Mouse (Mus musculus) embryonic facial prominence, embryonic 15.5 days (tissue): ENCODE data around the gene Zmiz1. TPM values are rescaled to one million over a fixed set of nuclear protein-coding genes. Genes with fewer than 3 reads are reported as not detected.

Experiments
- ATAC-seq: fragments of 200-750 bp; cut with Nextera tagmentation; 2 replicates; pipeline ENCODE4 v1.8.0; 2017; ENCODE audit warnings: low read depth, moderate TSS enrichment; ENCODE audit not compliant: insufficient number of reproducible peaks, low FRiP score, low TSS enrichment
- H3K27ac ChIP-seq: fragments of 300-500 bp; sonication (generic); replicated peaks from 2 replicates; pipeline ENCODE4 v1.5.1; 2015; ENCODE audit warnings: mild to moderate bottlenecking, inconsistent platforms
- H3K27me3 ChIP-seq: fragments of 300-500 bp; sonication (generic); 2 replicates; pipeline ENCODE4 v1.6.1; 2015; ENCODE audit warnings: inconsistent platforms
- H3K36me3 ChIP-seq: fragments of 300-500 bp; sonication (generic); 2 replicates; pipeline ENCODE4 v1.6.1; 2015; ENCODE audit warnings: mild to moderate bottlenecking, inconsistent platforms
- H3K4me1 ChIP-seq: fragments of 300-500 bp; sonication (generic); 2 replicates; pipeline ENCODE4 v1.6.1; 2015; ENCODE audit warnings: inconsistent platforms
- H3K4me2 ChIP-seq: fragments of 300-500 bp; sonication (generic); replicated peaks from 2 replicates; pipeline ENCODE4 v1.6.1; 2015; ENCODE audit warnings: mild to moderate bottlenecking, inconsistent platforms
- H3K4me3 ChIP-seq: fragments of 300-500 bp; sonication (generic); replicated peaks from 2 replicates; pipeline ENCODE4 v1.5.1; 2015; ENCODE audit warnings: mild to moderate bottlenecking, inconsistent platforms
- H3K9ac ChIP-seq: fragments of 300-500 bp; sonication (generic); 2 replicates; pipeline ENCODE4 v1.6.1; 2015; ENCODE audit warnings: inconsistent platforms
- H3K9me3 ChIP-seq: fragments of 300-500 bp; sonication (generic); replicated peaks from 2 replicates; pipeline ENCODE4 v1.6.1; 2016; ENCODE audit warnings: inconsistent platforms
- WGBS: fragments of 180-500 bp; shearing (Covaris S2); methylation state at CpG from one replicate; pipeline ENCODE4 v1.1.7; 2015; 5-methylcytosine and 5-hydroxymethylcytosine counted together
- polyA plus RNA-seq: library from polyadenylated mRNA; unstranded; fragments of >200 nt; fragmentation: Nextera tagmentation; extraction: Ambion mirVana; gene quantifications from 2 replicates; pipeline ENCODE4 v1.2.1, GENCODE M21; 2015

Gene Zmiz1
- polyA plus RNA-seq, 1 experiment from 2014 or later = 40.1 TPM

DNA sequence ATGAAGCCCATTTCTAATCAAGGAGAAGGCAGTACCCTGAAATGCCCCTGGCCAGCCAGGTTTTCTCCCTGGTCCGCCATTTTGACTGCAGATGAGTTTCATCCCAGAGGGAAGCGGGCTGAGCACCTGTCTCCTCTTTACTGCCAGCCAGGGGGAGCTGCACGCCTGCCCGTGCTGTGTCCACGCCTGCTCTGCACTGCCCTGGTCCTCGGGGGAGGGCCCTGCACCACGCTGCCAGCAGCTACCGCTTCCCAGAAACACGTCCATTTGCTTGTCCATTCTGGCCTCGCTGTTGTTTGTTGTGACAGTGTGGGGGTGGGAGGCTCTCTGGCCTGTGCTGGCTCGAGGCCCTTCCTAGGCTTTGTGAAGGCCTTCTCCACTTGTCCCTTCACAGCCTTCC is 201.7 kb downstream of the Zmiz1 start:
- no peak overlapping the region for H3K27ac ChIP-seq
- whole genome bisulfite sequencing = 68% methylated on average over 11 of the region's 11 CpGs
- H3K9me3 ChIP-seq = no peaks in the 10 kb centered on the region
- H3K4me2 ChIP-seq = no peak overlapping the region
- H3K27me3 ChIP-seq = no peaks in the 10 kb centered on the region
- no peak overlapping the region for H3K4me3 ChIP-seq
- peaks cover 99% of the 10 kb centered on the region for H3K36me3 ChIP-seq
- H3K9ac ChIP-seq = no peak overlapping the region
- H3K4me1 ChIP-seq = no peaks in the 10 kb centered on the region
- no peak for ATAC-seq

DNA sequence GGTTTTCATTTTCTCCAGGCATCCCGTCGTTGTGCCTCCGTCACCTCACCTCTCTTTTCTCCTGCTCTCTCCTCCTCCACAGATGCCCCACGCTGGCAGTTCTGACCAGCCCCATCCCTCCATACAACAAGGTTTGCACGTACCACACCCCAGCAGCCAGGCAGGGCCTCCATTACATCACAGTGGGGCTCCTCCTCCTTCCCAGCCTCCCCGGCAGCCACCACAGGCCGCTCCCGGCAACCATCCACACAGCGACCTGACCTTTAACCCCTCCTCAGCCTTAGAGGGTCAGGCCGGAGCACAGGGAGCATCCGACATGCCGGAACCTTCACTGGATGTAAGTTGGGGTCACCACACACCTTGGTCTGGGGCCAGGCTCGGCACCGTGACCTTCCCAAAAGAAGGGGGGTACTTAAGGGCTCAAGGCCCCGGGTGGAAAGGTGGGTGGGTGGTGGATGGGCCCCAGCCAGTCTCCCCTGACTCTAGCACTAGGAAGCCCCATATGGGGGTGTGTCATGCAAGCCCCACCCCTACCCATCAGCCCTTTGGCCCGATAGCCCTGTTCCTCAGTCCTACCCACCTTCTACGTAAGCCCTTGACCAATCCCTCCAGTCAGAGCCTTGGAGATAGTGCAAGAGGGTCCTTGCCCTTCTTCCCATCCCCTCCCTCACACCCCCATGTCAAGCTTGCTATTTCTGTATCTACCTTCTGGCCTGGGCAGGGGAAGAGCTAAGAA is 202.4 kb downstream of the Zmiz1 start:
- ATAC-seq = no peak
- no peak overlapping the region for H3K27ac ChIP-seq
- no peak overlapping the region for H3K9ac ChIP-seq
- no peaks in the 10 kb centered on the region for H3K4me1 ChIP-seq
- H3K4me3 ChIP-seq = no peak overlapping the region
- 74% methylated on average over 17 of the region's 17 CpGs for WGBS
- no peaks in the 10 kb centered on the region for H3K27me3 ChIP-seq
- no peak overlapping the region for H3K4me2 ChIP-seq
- no peaks in the 10 kb centered on the region for H3K9me3 ChIP-seq
- peaks cover 97% of the 10 kb centered on the region for H3K36me3 ChIP-seq

DNA sequence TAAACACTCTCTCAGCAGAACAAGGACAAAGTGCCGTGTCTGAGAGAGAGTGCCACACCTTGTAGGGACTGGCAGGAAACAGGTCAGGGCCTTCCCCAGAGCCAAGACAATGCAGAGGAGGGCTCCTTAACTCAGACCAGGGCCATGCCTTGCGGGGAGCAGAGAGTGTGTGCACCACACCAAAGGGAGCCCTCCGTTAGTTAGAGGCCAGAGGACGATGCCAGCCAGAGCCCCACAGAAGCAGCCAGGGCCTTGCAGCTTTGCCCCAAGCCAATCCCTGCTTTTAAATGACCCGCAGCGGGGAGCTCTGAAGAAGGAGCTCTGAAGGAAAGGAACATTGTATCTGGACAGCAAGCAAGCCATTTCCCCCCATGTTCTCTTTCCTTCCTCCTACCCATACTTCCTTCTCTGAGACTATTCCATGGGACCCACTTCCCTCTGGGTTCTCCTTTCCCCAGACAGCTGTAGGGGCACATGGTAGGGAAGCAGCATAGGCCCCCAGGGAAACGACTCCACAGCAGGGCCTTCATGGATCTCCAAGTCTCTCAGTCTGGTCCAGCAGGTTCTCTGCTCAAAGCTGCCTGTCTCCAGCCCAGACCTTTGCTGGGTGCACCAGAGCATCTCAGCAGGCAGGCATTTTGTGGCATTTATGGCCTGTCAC is 204.8 kb downstream of the Zmiz1 start:
- H3K9ac ChIP-seq = no peak overlapping the region
- H3K4me1 ChIP-seq = no peaks in the 10 kb centered on the region
- ATAC-seq = no peak
- H3K27me3 ChIP-seq = no peaks in the 10 kb centered on the region
- H3K4me3 ChIP-seq = no peak overlapping the region
- no peak overlapping the region for H3K27ac ChIP-seq
- no peak overlapping the region for H3K4me2 ChIP-seq
- no peaks in the 10 kb centered on the region for H3K9me3 ChIP-seq
- peaks cover 82% of the 10 kb centered on the region for H3K36me3 ChIP-seq
- 77% methylated on average over 7 of the region's 7 CpGs for WGBS

DNA sequence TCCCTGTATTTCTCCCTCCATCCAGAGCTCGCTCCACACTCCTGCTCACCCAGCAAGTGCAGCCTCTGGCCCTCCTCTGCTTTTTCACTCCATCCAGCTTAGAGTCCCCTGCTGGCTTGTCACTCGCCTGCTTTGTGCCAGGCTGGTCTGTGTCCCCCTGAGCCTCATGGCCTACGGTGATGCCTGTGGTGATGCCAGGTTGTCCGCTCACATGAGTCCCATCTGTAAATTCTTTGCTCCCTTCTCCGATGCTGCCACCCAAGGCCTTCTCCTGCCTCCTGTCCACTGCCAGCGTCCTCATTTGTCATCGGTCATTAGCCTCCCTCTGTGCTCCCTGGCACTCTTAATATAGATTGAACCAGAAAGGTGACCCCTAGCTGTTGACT is 205.3 kb downstream of the Zmiz1 start:
- Histone ChIP-seq H3K4me3 (no peak overlapping the region), H3K9me3 (no peaks in the 10 kb centered on the region), H3K27ac (no peak overlapping the region), H3K4me1 (no peaks in the 10 kb centered on the region), H3K27me3 (no peaks in the 10 kb centered on the region), H3K36me3 (peaks cover 76% of the 10 kb centered on the region), H3K9ac (no peak overlapping the region), H3K4me2 (no peak overlapping the region)
- WGBS = 88% methylated on average over 7 of the region's 7 CpGs
- no peak for ATAC-seq

DNA sequence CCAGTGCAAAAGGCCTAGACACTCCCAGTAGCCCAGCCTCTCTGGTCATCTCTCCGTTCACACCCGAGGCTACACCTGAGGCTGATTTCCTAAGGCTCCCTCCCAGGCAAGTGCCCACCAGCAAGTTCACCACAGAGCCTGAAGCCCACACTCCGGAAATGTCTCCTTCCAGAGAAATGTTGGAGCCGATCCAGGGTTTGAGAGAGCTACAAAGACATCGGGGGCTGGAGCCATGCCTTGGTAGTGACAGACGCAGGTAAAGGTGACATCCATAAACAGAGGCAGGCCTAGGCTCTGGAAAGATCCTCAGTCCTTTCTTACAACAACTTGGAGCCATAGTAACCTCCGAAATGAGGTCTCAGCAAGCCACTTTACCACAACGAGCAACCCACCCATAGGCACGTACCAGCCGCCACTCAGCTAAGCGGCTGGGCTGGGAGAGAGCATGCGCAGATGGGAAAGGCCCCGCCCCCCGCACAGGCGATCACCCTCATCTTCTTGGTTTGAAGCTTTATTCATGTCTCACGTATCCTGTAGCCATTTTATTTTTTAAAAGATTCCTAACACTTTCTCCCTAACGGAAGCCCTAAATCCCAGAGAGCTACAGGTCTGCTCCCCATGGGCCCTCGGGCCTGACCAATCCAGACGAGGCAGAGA is 206.5 kb downstream of the Zmiz1 start:
- 0 out of 2 replicates have a peak overlapping the region, but pooled peaks have one; percentile 34 for H3K27ac ChIP-seq
- H3K9me3 ChIP-seq = no peaks in the 10 kb centered on the region
- peaks cover 65% of the 10 kb centered on the region for H3K36me3 ChIP-seq
- H3K27me3 ChIP-seq = no peaks in the 10 kb centered on the region
- 68% methylated on average over 19 of the region's 19 CpGs for WGBS
- no peak for ATAC-seq
- no peak overlapping the region for H3K4me2 ChIP-seq
- H3K4me3 ChIP-seq = no peak overlapping the region
- no peaks in the 10 kb centered on the region for H3K4me1 ChIP-seq
- H3K9ac ChIP-seq = no peak overlapping the region

DNA sequence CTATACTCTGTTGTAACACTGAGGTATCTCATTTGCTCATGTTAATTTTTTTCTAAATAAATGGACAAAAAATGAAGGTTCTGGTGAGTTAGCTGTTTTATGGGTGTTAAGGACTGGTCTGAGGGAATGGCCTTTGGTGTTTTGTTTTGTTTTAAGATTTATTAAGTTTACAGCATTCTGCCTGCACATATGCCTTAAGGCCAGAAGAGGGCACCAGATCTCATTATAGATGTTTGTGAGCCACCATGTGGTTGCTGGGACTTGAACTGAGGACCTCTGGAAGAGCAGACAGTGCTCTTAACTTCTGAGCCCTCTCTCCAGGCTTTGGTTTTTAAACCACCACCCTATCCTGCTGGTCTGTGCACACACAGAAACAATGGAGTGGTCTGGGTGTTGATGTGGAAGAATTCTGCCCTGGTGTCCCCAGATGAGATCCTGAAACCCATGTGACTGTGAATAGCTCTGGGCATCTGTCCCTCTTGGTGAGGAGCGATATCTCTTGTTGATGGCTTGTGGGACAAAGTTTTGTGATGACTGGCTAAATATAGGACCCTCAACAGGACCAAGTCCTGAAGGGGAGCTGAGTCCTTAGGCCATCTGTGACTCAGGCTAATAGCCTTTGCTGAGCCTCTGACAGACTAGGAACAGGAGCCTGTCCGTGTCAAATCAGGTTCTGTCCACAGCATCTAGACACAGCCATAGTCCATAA is 207.8 kb downstream of the Zmiz1 start:
- H3K9ac ChIP-seq = no peak overlapping the region
- H3K27ac ChIP-seq = no peak overlapping the region
- WGBS = 78% methylated on average over 2 of the region's 2 CpGs
- H3K9me3 ChIP-seq = no peaks in the 10 kb centered on the region
- H3K36me3 ChIP-seq = peaks cover 51% of the 10 kb centered on the region
- H3K27me3 ChIP-seq = no peaks in the 10 kb centered on the region
- no peak overlapping the region for H3K4me2 ChIP-seq
- no peaks in the 10 kb centered on the region for H3K4me1 ChIP-seq
- no peak; the same call in 1 of the 2 replicates for ATAC-seq
- H3K4me3 ChIP-seq = no peak overlapping the region

DNA sequence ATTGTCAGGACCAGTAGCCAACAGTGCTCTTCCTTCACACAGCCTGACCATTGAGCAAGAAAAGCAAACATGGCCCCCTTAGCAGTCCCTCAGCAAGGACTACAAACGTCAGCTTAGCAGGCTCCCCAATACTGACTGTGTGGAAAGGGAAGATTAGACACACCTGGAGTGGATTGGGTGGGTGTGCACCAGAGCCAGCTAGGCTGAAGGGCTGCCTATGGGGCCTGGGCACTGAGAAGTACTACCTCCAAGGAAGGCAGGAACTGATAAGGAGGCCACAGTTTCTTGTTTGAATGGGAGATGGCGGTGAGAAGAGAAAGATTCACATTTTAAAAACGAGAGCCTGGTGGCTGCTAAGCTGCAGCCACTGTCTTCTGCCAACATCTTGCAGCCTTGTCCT is 208.6 kb downstream of the Zmiz1 start:
- WGBS = 64% methylated on average over 3 of the region's 3 CpGs
- no peak overlapping the region for H3K9ac ChIP-seq
- no peak overlapping the region for H3K27ac ChIP-seq
- no peak for ATAC-seq
- no peaks in the 10 kb centered on the region for H3K9me3 ChIP-seq
- peaks cover 44% of the 10 kb centered on the region for H3K36me3 ChIP-seq
- no peaks in the 10 kb centered on the region for H3K4me1 ChIP-seq
- no peaks in the 10 kb centered on the region for H3K27me3 ChIP-seq
- no peak overlapping the region for H3K4me2 ChIP-seq
- H3K4me3 ChIP-seq = no peak overlapping the region

DNA sequence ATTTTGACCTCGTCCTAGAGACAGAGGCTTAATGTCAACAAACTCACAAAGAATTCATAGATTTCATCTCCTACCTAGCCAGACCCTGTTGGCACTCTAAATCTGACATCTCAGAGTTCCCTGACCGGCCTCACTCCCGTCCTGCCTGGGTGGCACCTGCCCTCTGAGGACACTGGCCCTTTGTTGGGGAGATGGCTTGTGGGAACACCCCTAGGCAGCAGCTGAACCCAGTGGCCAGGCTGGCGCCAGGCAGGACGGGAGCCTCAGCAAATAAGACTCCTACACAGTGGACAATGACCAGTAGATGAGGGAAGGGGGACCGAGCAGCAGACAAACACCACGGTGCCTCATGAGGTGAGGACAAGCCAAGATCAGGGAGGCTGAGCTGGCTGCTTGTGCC is 220.6 kb downstream of the Zmiz1 start:
- Histone ChIP-seq H3K4me2 (no peak overlapping the region), H3K27me3 (no peaks in the 10 kb centered on the region), H3K9ac (no peak overlapping the region), H3K4me1 (no peaks in the 10 kb centered on the region), H3K27ac (no peak overlapping the region), H3K9me3 (no peaks in the 10 kb centered on the region), H3K4me3 (no peak overlapping the region), H3K36me3 (no peaks in the 10 kb centered on the region)
- 61% methylated on average over 7 of the region's 7 CpGs for WGBS
- no peak for ATAC-seq

DNA sequence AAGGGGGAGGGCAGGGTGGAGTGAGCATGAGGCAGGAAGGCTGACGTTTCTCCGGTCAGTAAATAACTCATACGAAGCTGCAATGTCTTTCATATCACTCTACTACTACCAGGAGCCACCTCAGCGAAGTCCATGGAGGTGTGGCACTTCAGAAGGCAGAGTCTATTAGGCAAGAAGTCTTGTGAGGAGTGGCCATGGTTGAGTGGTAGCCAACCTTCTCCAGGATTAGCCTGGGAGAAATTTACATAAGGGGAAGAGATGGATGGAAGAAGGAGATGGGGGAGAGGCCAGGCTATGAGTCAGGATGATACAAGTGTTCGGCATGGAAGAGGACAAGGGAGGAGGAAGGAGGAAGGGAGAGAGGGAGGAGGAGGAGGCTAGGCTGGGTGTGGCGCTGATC is 223.0 kb downstream of the Zmiz1 start:
- no peaks in the 10 kb centered on the region for H3K36me3 ChIP-seq
- no peak for ATAC-seq
- H3K9ac ChIP-seq = no peak overlapping the region
- no peaks in the 10 kb centered on the region for H3K27me3 ChIP-seq
- no peak overlapping the region for H3K27ac ChIP-seq
- no peaks in the 10 kb centered on the region for H3K4me1 ChIP-seq
- no peaks in the 10 kb centered on the region for H3K9me3 ChIP-seq
- no peak overlapping the region for H3K4me2 ChIP-seq
- WGBS = 69% methylated on average over 6 of the region's 6 CpGs
- no peak overlapping the region for H3K4me3 ChIP-seq

DNA sequence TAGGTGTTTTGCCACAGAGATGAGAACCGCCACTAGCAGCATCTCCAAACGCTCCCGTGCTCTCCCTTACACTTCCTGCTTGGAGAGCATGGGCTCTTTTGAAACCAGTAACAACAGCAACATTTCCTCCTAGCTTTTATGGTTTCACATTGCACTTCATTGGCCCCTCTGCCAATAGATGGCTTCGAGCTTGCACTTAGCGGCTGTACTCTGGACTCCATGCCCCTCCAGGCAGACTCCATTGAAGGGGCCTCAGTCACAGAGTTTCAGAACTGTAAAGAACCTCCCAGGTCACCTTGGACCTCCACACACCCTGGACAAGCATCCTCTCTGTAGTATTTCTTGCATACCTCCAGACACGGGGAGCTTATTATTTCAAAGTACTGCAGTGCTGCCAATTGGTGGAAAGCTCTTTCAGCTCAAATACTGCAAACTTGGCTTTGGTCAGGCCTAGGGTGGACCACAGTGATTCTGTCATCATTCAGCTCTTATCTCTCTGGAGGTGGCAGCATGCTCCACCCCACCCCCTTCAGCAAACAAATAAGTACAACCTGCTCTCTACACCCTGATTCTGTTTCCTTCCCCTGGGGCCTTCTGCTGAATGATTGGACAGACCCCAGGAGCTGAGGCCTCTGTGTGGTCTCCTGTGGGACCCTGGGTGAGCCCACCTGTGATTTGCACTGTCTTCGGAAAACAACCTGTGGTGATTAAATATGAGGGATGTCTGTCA is 227.4 kb downstream of the Zmiz1 start:
- H3K4me3 ChIP-seq = no peak overlapping the region
- ATAC-seq = 0 out of 2 replicates have a peak, but pooled peaks have one; percentile 34
- no peaks in the 10 kb centered on the region for H3K36me3 ChIP-seq
- H3K9ac ChIP-seq = no peak overlapping the region
- H3K27ac ChIP-seq = no peak overlapping the region
- no peaks in the 10 kb centered on the region for H3K27me3 ChIP-seq
- no peak overlapping the region for H3K4me2 ChIP-seq
- no peaks in the 10 kb centered on the region for H3K9me3 ChIP-seq
- no peaks in the 10 kb centered on the region for H3K4me1 ChIP-seq
- 56% methylated on average over 7 of the region's 7 CpGs for WGBS
